In the genomic region with DNA sequence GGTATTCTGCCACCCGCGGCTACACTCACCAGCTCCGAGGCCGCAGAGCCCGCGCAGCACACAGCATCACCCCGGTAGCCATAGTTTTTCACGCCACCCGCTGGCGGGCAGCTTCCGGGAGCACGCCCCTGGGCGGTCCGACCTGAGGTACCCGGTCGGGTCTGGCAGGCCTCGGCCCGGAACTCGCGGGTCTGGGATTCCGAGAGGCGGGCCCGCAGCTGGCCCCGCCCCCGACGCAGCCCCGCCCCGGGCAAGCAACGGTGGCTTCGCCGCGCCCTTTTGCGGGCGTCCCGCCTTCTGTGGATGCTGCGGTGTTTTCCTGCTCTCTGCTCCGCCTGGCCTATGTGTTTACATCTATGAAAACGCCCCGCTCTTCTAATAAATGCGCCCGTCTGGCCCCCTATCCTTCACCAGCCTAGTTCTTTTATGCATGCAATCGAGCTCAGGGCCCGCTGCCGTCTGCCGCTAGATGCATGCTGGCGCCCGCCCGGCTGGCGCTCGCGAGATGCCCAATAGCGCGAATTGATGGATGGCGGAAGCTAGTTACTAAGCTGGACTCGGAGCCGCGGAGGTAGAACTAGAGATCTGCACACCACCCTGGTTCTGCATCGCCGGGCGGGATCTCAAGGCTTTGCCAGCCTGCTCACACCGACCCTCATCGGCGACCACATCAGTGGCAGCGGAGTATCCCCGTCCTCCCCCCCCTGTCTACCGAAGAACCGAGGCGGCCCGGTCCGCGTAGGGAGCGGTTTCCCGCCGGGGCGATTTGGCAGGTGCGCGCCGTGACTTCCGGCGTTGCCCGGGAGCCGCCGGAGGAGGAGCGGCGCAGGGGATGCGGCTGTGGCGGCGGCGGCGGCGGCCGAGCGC, we compare ENCODE assay signal across 8 mouse cellular contexts. TPM values are rescaled to one million over a fixed set of nuclear protein-coding genes. Genes with fewer than 3 reads are reported as not detected.
A peak's percentile ranks its signal among the peaks of the same experiment; 100 is the strongest.
DNase-seq lines count a peak whose midpoint lies in the region; ATAC-seq and TF ChIP-seq lines count a peak whose summit lies in the region.

A gene (minus strand): TSS at position 421 of the 867 bp plus-strand sequence.
A gene (plus strand): TSS at position 596 of the 867 bp plus-strand sequence.

- DNase-seq in B cell, adult 2 months, result peak; percentile 96 to 97
- DNase-seq in brain, adult 2 months (ENCODE audit: low read depth, low spot score), result peak; percentile 96
- DNase-seq in liver, adult 2 months (ENCODE audit: extremely low read depth, low read depth, low spot score), result peak; percentile 77
- DNase-seq in splenic B cell, adult 2 months (ENCODE audit: low read depth, low spot score), result peak; percentile 94

- peak within 1 kb of the TSS; percentile 89 for H3K27ac ChIP-seq in heart, embryonic 11.5 days (ENCODE audit: low read depth, low read length)
- peak within 1 kb of the TSS; percentile 97 for H3K27ac ChIP-seq in kidney, embryonic 16.5 days (ENCODE audit: low read length)
- peak within 1 kb of the TSS; percentile 68 for H3K27ac ChIP-seq in liver, adult 2 months (replicated peaks; ENCODE audit: insufficient read depth, low read depth, low read length)

- H3K9me3 ChIP-seq in heart, embryonic 11.5 days (replicated peaks; ENCODE audit: control insufficient read depth, low read length), result no peaks in the 10 kb centered on the region
- no peaks in the 10 kb centered on the region for H3K9me3 ChIP-seq in kidney, embryonic 16.5 days (ENCODE audit: low read length)

- TF ChIP-seq CTCF in liver, adult 2 months (IDR thresholded peaks at IDR 0.05; ENCODE audit: low read depth, low read length), result no peak

- peak within 1 kb of the TSS; percentile 68 for H3K4me2 ChIP-seq in heart, embryonic 11.5 days
- peak within 1 kb of the TSS; percentile 83 for H3K4me2 ChIP-seq in kidney, embryonic 16.5 days (replicated peaks; ENCODE audit: low read depth, low read length)
- peak within 1 kb of the TSS; percentile 92 for H3K4me2 ChIP-seq in myocyte (ENCODE audit: low read depth)

- WGBS in heart, embryonic 11.5 days (ENCODE audit: insufficient replicate concordance), result under 1% methylated on average over 83 of the region's 93 CpGs
- under 1% methylated on average over 77 of the region's 93 CpGs for WGBS in kidney, embryonic 16.5 days
- WGBS in liver, adult 2 months, result under 1% methylated on average over 92 of the region's 93 CpGs

- H3K36me3 ChIP-seq in heart, embryonic 11.5 days (ENCODE audit: control insufficient read depth, insufficient read depth, low read length), result peaks cover 31% of the 10 kb centered on the region
- peaks cover 26% of the 10 kb centered on the region for H3K36me3 ChIP-seq in kidney, embryonic 16.5 days (ENCODE audit: insufficient read depth, low read length)
- H3K36me3 ChIP-seq in liver, adult 2 months (ENCODE audit: control insufficient read depth, insufficient read depth, low read length), result peaks cover 14% of the 10 kb centered on the region; the same call in 1 of the 2 replicates
- H3K36me3 ChIP-seq in myocyte (ENCODE audit: control insufficient read depth, insufficient read depth), result peaks cover 9% of the 10 kb centered on the region
- peaks cover 15% of the 10 kb centered on the region for H3K36me3 ChIP-seq in splenic B cell, adult 2 months (ENCODE audit: control insufficient read depth, insufficient read depth, low read length, poor library complexity, severe bottlenecking)

- H3ac ChIP-seq in myocyte (ENCODE audit: control insufficient read depth, insufficient read length), result peak within 1 kb of the TSS; percentile 59

- H3K27me3 ChIP-seq in heart, embryonic 11.5 days (ENCODE audit: control insufficient read depth, insufficient read depth, low read length), result no peaks in the 10 kb centered on the region
- no peaks in the 10 kb centered on the region for H3K27me3 ChIP-seq in kidney, embryonic 16.5 days (ENCODE audit: insufficient read depth, low read length)
- no peaks in the 10 kb centered on the region for H3K27me3 ChIP-seq in liver, adult 2 months (ENCODE audit: control insufficient read depth, insufficient read depth, low read length)
- H3K27me3 ChIP-seq in myocyte (ENCODE audit: control insufficient read depth, insufficient read depth, insufficient read length), result no peaks in the 10 kb centered on the region
- H3K27me3 ChIP-seq in splenic B cell, adult 2 months (ENCODE audit: control insufficient read depth, insufficient read depth, low read length, poor library complexity, severe bottlenecking), result no peaks in the 10 kb centered on the region

- peaks cover 4% of the 10 kb centered on the region; the same call in 1 of the 2 replicates for H3K79me2 ChIP-seq in liver, adult 2 months (ENCODE audit: control insufficient read depth, insufficient read depth, low read length)
- peaks cover 41% of the 10 kb centered on the region for H3K79me2 ChIP-seq in myocyte (ENCODE audit: control insufficient read depth, insufficient read depth)

- ATAC-seq in erythroblast, adult 5-6 weeks (replicated peaks; ENCODE audit: low FRiP score, poor library complexity, severe bottlenecking), result peak; percentile 85
- peak; percentile 94 for ATAC-seq in heart, embryonic 11.5 days (replicated peaks; ENCODE audit: insufficient number of reproducible peaks, low FRiP score, low TSS enrichment)
- peak; percentile 95 for ATAC-seq in kidney, embryonic 16.5 days (ENCODE audit: low FRiP score, low TSS enrichment)

- 0 out of 2 replicates have a peak, but pooled peaks have one; percentile 42 for TF ChIP-seq POLR2A in liver, adult 2 months (IDR thresholded peaks at IDR 0.05; ENCODE audit: extremely low read depth, insufficient read depth, low read length)
- TF ChIP-seq POLR2A in myocyte (IDR thresholded peaks at IDR 0.05; ENCODE audit: insufficient read length, low read depth), result peak; percentile 88

- H3K9ac ChIP-seq in heart, embryonic 11.5 days (ENCODE audit: low read depth, low read length), result peak within 1 kb of the TSS; percentile 72
- H3K9ac ChIP-seq in kidney, embryonic 16.5 days (replicated peaks; ENCODE audit: low read length), result peak within 1 kb of the TSS; percentile 87
- peak within 1 kb of the TSS; percentile 84 for H3K9ac ChIP-seq in liver, adult 2 months (ENCODE audit: low read depth, low read length)

- no peaks in the 10 kb centered on the region; the same call in 1 of the 2 replicates for H3K4me1 ChIP-seq in heart, embryonic 11.5 days (ENCODE audit: control insufficient read depth, insufficient read depth, low read length)
- peaks cover 14% of the 10 kb centered on the region; the same call in 1 of the 2 replicates for H3K4me1 ChIP-seq in kidney, embryonic 16.5 days (ENCODE audit: insufficient read depth, low read length)
- H3K4me1 ChIP-seq in liver, adult 2 months (ENCODE audit: control insufficient read depth, insufficient read depth, low read length), result peaks cover 7% of the 10 kb centered on the region

- H3K4me3 ChIP-seq in heart, embryonic 11.5 days (ENCODE audit: low read depth, low read length), result peak within 1 kb of the TSS; percentile 84
- H3K4me3 ChIP-seq in kidney, embryonic 16.5 days (ENCODE audit: low read length), result peak within 1 kb of the TSS; percentile 91
- H3K4me3 ChIP-seq in liver, adult 2 months (ENCODE audit: insufficient read depth, low read depth, low read length), result peak within 1 kb of the TSS; percentile 99
- peak within 1 kb of the TSS; percentile 88 for H3K4me3 ChIP-seq in myocyte

TF ChIP-seq in myocyte, 11 proteins besides CTCF, POLR2A, EP300 and RAD21:
- TF ChIP-seq E2F4 (IDR thresholded peaks at IDR 0.05; ENCODE audit: insufficient read depth) (no peak), CEBPB (IDR thresholded peaks at IDR 0.05; ENCODE audit: insufficient read depth, poor library complexity, severe bottlenecking) (no peak), MAX (IDR thresholded peaks at IDR 0.05; ENCODE audit: low read depth) (no peak), TCF12 (IDR thresholded peaks at IDR 0.05; ENCODE audit: insufficient read depth, poor library complexity, severe bottlenecking) (no peak), USF1 (IDR thresholded peaks at IDR 0.05; ENCODE audit: low read depth) (no peak), MYOG (IDR thresholded peaks at IDR 0.05; ENCODE audit: control insufficient read depth in 1 of 3, insufficient read depth in 1 of 3, insufficient read length in 2 of 3, low read depth in 2 of 3) (peak in 2 of 3 experiments; percentile 19 to 37), SRF (IDR thresholded peaks at IDR 0.05; ENCODE audit: control insufficient read depth, insufficient read length, low read depth) (no peak), MYOD1 (IDR thresholded peaks at IDR 0.05; ENCODE audit: control insufficient read depth in 1 of 3, insufficient read length in 2 of 3, low read depth in 2 of 3) (peak in 1 of 3 experiments; percentile 41), REST (IDR thresholded peaks at IDR 0.05; ENCODE audit: insufficient read depth, insufficient read length) (no peak), TCF3 (IDR thresholded peaks at IDR 0.05; ENCODE audit: insufficient read length, low read depth) (no peak), POLR2AphosphoS2 (IDR thresholded peaks at IDR 0.05; ENCODE audit: insufficient read length, low read depth) (peak; percentile 85)

RNA-seq across cellular contexts. Expression of the first gene that starts in this region (rescaled TPM):
- 5.4 and 39.7 TPM in 2 replicates for total RNA-seq in erythroblast, adult 5-6 weeks (2015; ENCODE audit: low replicate concordance)
- 25.6 and 26.8 TPM in 2 replicates for total RNA-seq in erythroblast, adult 5-6 weeks (2017; ENCODE audit: low replicate concordance)
- 93.8 and 105 TPM in 2 replicates for polyA plus RNA-seq in heart, embryonic 11.5 days (2014; fragmentation: Nextera tagmentation; extraction: Ambion mirVana)
- 99.2 and 99.9 TPM in 2 replicates for polyA plus RNA-seq in kidney, embryonic 16.5 days (2015; fragmentation: Nextera tagmentation; extraction: Ambion mirVana)
- total RNA-seq in liver, adult 2 months (2014; rRNA removed), result 20.6 and 27.7 TPM in 2 replicates
- 7.9 and 11.7 TPM in 2 replicates for polyA plus RNA-seq in liver, adult 2 months (2012; rRNA removed)
- 42.8 TPM for polyA plus RNA-seq in myocyte (2012; fragmentation: generic; extraction: Trizol)

RNA-seq across cellular contexts. Expression of the second gene that starts in this region (rescaled TPM):
- total RNA-seq in erythroblast, adult 5-6 weeks (2015; ENCODE audit: low replicate concordance), result 19.2 and 20.4 TPM in 2 replicates
- total RNA-seq in erythroblast, adult 5-6 weeks (2017; ENCODE audit: low replicate concordance), result 13.9 and 24.5 TPM in 2 replicates
- 9.2 and 9.8 TPM in 2 replicates for polyA plus RNA-seq in heart, embryonic 11.5 days (2014; fragmentation: Nextera tagmentation; extraction: Ambion mirVana)
- 9.1 and 9.9 TPM in 2 replicates for polyA plus RNA-seq in kidney, embryonic 16.5 days (2015; fragmentation: Nextera tagmentation; extraction: Ambion mirVana)
- 8.2 and 8.7 TPM in 2 replicates for total RNA-seq in liver, adult 2 months (2014; rRNA removed)
- 15.0 and 19.6 TPM in 2 replicates for polyA plus RNA-seq in liver, adult 2 months (2012; rRNA removed)
- 33.5 TPM for polyA plus RNA-seq in myocyte (2012; fragmentation: generic; extraction: Trizol)

Comparison
In these comparisons a context has a peak if more than half of its experiments do, and no peak if none do; other contexts are left out.
1. Peak in every context shown above with its lines: DNase-seq, ATAC-seq, H3K4me3 ChIP-seq and H3K27ac ChIP-seq.